Mouse (Mus musculus): ENCODE measurements at regions not wholly inside any gene's neighbourhood (a gene's known extent, or its start where the extent isn't known, plus 50 kb on each side); places are given as distances from the start of the nearest gene placed in this dataset.

- Histone ChIP-seq H3K4me3 (no peak overlapping the region), H3K9me3 (replicated peaks) (no peaks in the 10 kb centered on the region), H3K4me1 (0 out of 2 replicates have a peak, but pooled peaks cover 3% of the 10 kb centered on the region), H3K36me3 (no peaks in the 10 kb centered on the region), H3K27me3 (ENCODE audit: low read depth, poor library complexity, severe bottlenecking) (peaks cover 23% of the 10 kb centered on the region), H3K27ac (replicated peaks) (no peak overlapping the region)
- 60% methylated on average over 4 of the region's 4 CpGs for WGBS
- DNase-seq (ENCODE audit: low spot score): no peak
These were observed 169.2 kb upstream of the Tbca start for GRCm38 (mm10) chr13:94619511-94619910.

GRCm38 (mm10) chr13:94630055-94630454 is 158.7 kb upstream of the Tbca start:
- DNase-seq (ENCODE audit: low spot score): no peak
- H3K4me1 ChIP-seq: no peaks in the 10 kb centered on the region
- WGBS: 86% methylated on average over 1 of the region's 1 CpGs
- no peak overlapping the region for H3K27ac ChIP-seq (replicated peaks)
- no peak overlapping the region for H3K4me3 ChIP-seq
- H3K36me3 ChIP-seq: no peaks in the 10 kb centered on the region
- peaks cover 33% of the 10 kb centered on the region for H3K27me3 ChIP-seq (ENCODE audit: low read depth, poor library complexity, severe bottlenecking)
- no peaks in the 10 kb centered on the region for H3K9me3 ChIP-seq (replicated peaks)

GRCm38 (mm10) chr13:94630685-94631084 is 158.0 kb upstream of the Tbca start:
- Histone ChIP-seq H3K4me3 (no peak overlapping the region), H3K4me1 (no peaks in the 10 kb centered on the region), H3K27me3 (ENCODE audit: low read depth, poor library complexity, severe bottlenecking) (peaks cover 36% of the 10 kb centered on the region), H3K9me3 (replicated peaks) (no peaks in the 10 kb centered on the region), H3K36me3 (no peaks in the 10 kb centered on the region), H3K27ac (replicated peaks) (no peak overlapping the region)
- 92% methylated on average over 6 of the region's 6 CpGs for WGBS
- no peak for DNase-seq (ENCODE audit: low spot score)

- no peak for DNase-seq (ENCODE audit: low spot score)
- Histone ChIP-seq H3K4me3 (no peak overlapping the region), H3K4me1 (no peaks in the 10 kb centered on the region), H3K27ac (replicated peaks) (no peak overlapping the region), H3K27me3 (ENCODE audit: low read depth, poor library complexity, severe bottlenecking) (peaks cover 40% of the 10 kb centered on the region), H3K9me3 (replicated peaks) (no peaks in the 10 kb centered on the region), H3K36me3 (no peaks in the 10 kb centered on the region)
- 54% methylated on average over 5 of the region's 5 CpGs for WGBS
These were observed 156.0 kb upstream of the Tbca start for GRCm38 (mm10) chr13:94632730-94633129.

GRCm38 (mm10) chr13:94640336-94640735 is 148.4 kb upstream of the Tbca start:
- H3K4me3 ChIP-seq: no peak overlapping the region
- H3K4me1 ChIP-seq: peaks cover 5% of the 10 kb centered on the region
- H3K27me3 ChIP-seq (ENCODE audit: low read depth, poor library complexity, severe bottlenecking): peaks cover 67% of the 10 kb centered on the region
- no peak for DNase-seq (ENCODE audit: low spot score)
- H3K27ac ChIP-seq (replicated peaks): no peak overlapping the region
- H3K36me3 ChIP-seq: no peaks in the 10 kb centered on the region
- 88% methylated on average over 5 of the region's 5 CpGs for WGBS
- H3K9me3 ChIP-seq (replicated peaks): no peaks in the 10 kb centered on the region

GRCm38 (mm10) chr13:94645241-94646206 is 143.2 kb upstream of the Tbca start:
- Histone ChIP-seq H3K27me3 (ENCODE audit: low read depth, poor library complexity, severe bottlenecking) (peaks cover 81% of the 10 kb centered on the region), H3K27ac (replicated peaks) (no peak overlapping the region), H3K4me3 (peak overlapping the region; percentile 7; the same call in 1 of the 2 replicates), H3K36me3 (no peaks in the 10 kb centered on the region), H3K4me1 (peaks cover 32% of the 10 kb centered on the region), H3K9me3 (replicated peaks) (no peaks in the 10 kb centered on the region)
- no peak for DNase-seq (ENCODE audit: low spot score)
- WGBS: 72% methylated on average over 19 of the region's 19 CpGs

- Histone ChIP-seq H3K4me3 (no peak overlapping the region), H3K4me1 (peaks cover 32% of the 10 kb centered on the region), H3K27me3 (ENCODE audit: low read depth, poor library complexity, severe bottlenecking) (peaks cover 84% of the 10 kb centered on the region), H3K27ac (replicated peaks) (no peak overlapping the region), H3K9me3 (replicated peaks) (no peaks in the 10 kb centered on the region), H3K36me3 (no peaks in the 10 kb centered on the region)
- 63% methylated on average over 2 of the region's 2 CpGs for WGBS
- peak; percentile 7 for DNase-seq (ENCODE audit: low spot score)
These were observed 142.4 kb upstream of the Tbca start for GRCm38 (mm10) chr13:94646326-94646725.

- Histone ChIP-seq H3K27me3 (ENCODE audit: low read depth, poor library complexity, severe bottlenecking) (peaks cover 81% of the 10 kb centered on the region), H3K27ac (replicated peaks) (no peak overlapping the region), H3K36me3 (no peaks in the 10 kb centered on the region), H3K4me3 (no peak overlapping the region), H3K9me3 (replicated peaks) (no peaks in the 10 kb centered on the region), H3K4me1 (peaks cover 32% of the 10 kb centered on the region)
- 69% methylated on average over 12 of the region's 12 CpGs for WGBS
- DNase-seq (ENCODE audit: low spot score): peak; percentile 10
These were observed 141.7 kb upstream of the Tbca start for GRCm38 (mm10) chr13:94646781-94647555.

DNA sequence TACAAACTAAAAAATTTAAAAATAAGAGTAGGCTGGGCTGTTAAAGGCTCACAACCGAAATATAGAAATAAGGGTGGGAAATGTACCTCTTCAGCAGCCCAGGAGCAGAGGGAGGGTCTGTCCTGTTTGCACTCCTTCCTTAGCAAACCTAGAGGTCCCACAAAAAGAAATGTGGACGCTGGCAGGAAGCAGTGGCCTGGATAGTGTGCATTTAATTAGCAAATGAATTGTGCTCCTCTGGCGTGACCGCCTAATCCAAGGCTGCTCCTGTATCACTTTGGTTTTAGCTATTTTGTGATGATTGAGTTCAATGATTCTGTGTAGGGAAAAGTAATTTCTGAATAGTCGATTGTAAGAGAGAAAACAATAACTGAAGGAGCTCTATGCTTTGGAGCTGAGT is 141.1 kb upstream of the Tbca start:
- Histone ChIP-seq H3K27me3 (ENCODE audit: low read depth, poor library complexity, severe bottlenecking) (peaks cover 75% of the 10 kb centered on the region), H3K9me3 (replicated peaks) (no peaks in the 10 kb centered on the region), H3K36me3 (no peaks in the 10 kb centered on the region), H3K27ac (replicated peaks) (no peak overlapping the region), H3K4me3 (no peak overlapping the region), H3K4me1 (peaks cover 32% of the 10 kb centered on the region)
- WGBS: 26% methylated on average over 5 of the region's 5 CpGs
- DNase-seq (ENCODE audit: low spot score): peak; percentile 12

DNA sequence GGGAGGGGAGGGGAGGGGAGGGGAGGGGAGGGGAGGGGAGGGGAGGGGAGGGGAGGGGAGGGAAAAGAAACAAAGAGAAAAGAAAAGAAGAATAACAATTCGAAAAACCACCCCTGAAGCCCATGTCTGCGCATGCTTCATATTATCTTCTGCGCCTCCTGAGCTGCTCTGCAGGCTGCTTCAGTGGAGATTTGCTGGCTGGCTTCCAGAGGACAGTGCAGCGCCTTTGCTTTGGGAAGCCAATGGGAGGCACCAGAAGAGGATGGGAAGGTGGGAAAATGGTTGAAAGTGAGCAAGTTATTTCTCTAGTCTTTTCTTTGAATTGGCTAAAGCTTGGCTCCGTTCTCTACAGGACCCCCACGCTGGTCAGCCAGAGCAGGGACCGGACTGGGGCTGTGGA is 137.8 kb upstream of the Tbca start:
- no peak overlapping the region for H3K27ac ChIP-seq (replicated peaks)
- no peak for DNase-seq (ENCODE audit: low spot score)
- peaks cover 29% of the 10 kb centered on the region for H3K4me1 ChIP-seq
- WGBS: 73% methylated on average over 7 of the region's 7 CpGs
- H3K4me3 ChIP-seq: no peak overlapping the region
- H3K36me3 ChIP-seq: no peaks in the 10 kb centered on the region
- H3K27me3 ChIP-seq (ENCODE audit: low read depth, poor library complexity, severe bottlenecking): peaks cover 57% of the 10 kb centered on the region
- no peaks in the 10 kb centered on the region for H3K9me3 ChIP-seq (replicated peaks)

GRCm38 (mm10) chr13:94667604-94668003 is 121.1 kb upstream of the Tbca start:
- Histone ChIP-seq H3K4me1 (peaks cover 18% of the 10 kb centered on the region), H3K27me3 (ENCODE audit: low read depth, poor library complexity, severe bottlenecking) (peaks cover 100% of the 10 kb centered on the region), H3K4me3 (no peak overlapping the region), H3K27ac (replicated peaks) (no peak overlapping the region), H3K9me3 (replicated peaks) (no peaks in the 10 kb centered on the region), H3K36me3 (no peaks in the 10 kb centered on the region)
- DNase-seq (ENCODE audit: low spot score): no peak
- 78% methylated on average over 9 of the region's 9 CpGs for WGBS

- Histone ChIP-seq H3K4me3 (no peak overlapping the region), H3K27ac (replicated peaks) (no peak overlapping the region), H3K27me3 (ENCODE audit: low read depth, poor library complexity, severe bottlenecking) (peaks cover 100% of the 10 kb centered on the region), H3K36me3 (no peaks in the 10 kb centered on the region), H3K9me3 (replicated peaks) (no peaks in the 10 kb centered on the region), H3K4me1 (peaks cover 18% of the 10 kb centered on the region)
- no peak for DNase-seq (ENCODE audit: low spot score)
- WGBS: 23% methylated on average over 5 of the region's 5 CpGs
These were observed 120.4 kb upstream of the Tbca start for GRCm38 (mm10) chr13:94668276-94668675.

Measured in midbrain, embryonic 10.5 days (tissue).